ENCODE assay signal across 8 mouse cellular contexts in the genomic region with DNA sequence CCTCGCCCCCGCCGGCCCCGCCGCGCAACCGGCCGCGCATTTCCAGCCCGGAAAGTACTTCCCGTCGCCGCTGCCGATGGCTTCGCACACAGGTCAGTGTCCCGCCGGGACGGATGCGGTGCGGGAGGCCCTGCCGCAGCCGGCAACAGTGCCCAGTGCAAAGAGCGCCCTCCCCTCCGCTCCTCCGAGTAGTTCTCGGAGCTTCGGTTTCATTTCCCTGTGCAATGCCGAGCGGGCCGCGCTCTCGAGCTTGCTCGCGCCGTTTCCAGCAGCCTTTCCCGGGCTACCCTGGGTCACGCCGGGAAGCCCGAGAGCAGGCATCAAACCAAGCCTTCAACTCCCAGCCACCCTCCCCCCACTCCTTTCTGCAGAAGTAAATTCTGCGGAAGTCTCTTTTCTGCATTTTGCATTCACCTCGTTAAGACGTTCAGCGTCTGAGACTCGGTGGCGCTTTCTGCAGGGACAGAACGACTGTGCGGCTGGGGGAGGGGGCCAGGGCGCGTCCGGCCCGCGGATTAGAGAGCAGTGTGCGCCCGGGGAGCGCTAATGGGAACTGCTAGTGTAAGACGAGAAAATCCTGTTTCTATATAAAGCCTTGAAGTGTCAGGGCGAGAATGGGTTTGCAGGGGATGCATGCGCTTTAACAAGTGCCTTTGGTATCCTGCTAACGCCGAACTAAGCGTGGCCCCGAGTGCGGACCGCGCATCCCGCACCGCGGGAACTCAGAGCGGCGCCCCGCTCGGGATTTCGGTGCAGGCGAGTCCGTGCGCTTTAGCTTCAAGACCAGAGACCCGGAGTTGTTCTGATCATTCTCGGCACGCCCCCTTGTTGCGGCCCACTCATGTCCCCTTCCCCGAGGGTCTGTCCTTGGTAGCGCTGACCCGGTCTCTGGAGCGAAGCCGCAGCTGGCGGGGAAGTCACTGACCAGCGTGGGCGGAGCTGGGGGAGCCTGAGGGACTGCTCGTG. TPM values are rescaled to one million over a fixed set of nuclear protein-coding genes. Genes with fewer than 3 reads are reported as not detected.
DNase-seq lines count a peak whose midpoint lies in the region; ATAC-seq and TF ChIP-seq lines count a peak whose summit lies in the region.

No protein-coding gene starts in this region.

- H3K36me3 ChIP-seq in forebrain, embryonic 16.5 days (ENCODE audit: control insufficient read depth, insufficient read depth) = no peaks in the 10 kb centered on the region
- no peaks in the 10 kb centered on the region for H3K36me3 ChIP-seq in intestine, embryonic 14.5 days (ENCODE audit: control insufficient read depth, insufficient read depth, low read length)
- no peaks in the 10 kb centered on the region for H3K36me3 ChIP-seq in liver, embryonic 15.5 days (replicated peaks)
- H3K36me3 ChIP-seq in neural tube, embryonic 11.5 days (ENCODE audit: control insufficient read depth, insufficient read depth, low read length) = no peaks in the 10 kb centered on the region

- TF ChIP-seq POLR2A in brain, embryonic 14.5 days (IDR thresholded peaks at IDR 0.05; ENCODE audit: borderline replicate concordance, extremely low read depth, insufficient read depth, insufficient read length, poor library complexity, severe bottlenecking) = no peak

- under 1% methylated on average over 79 of the region's 89 CpGs for WGBS in forebrain, embryonic 16.5 days
- WGBS in intestine, embryonic 14.5 days = under 1% methylated on average over 89 of the region's 89 CpGs
- WGBS in liver, embryonic 15.5 days (ENCODE audit: insufficient replicate concordance) = under 1% methylated on average over 89 of the region's 89 CpGs
- under 1% methylated on average over 88 of the region's 89 CpGs for WGBS in neural tube, embryonic 11.5 days

- peak; percentile 51 to 56 for DNase-seq in left cerebral cortex, adult 2 months (ENCODE audit: extremely low spot score in 1 of 2, low spot score in 2 of 2)
- DNase-seq in left cerebral cortex, adult 8-10 months (ENCODE audit: low spot score in 2 of 2) = no peak
- peak; percentile 76 for DNase-seq in brain, embryonic 14.5 days (ENCODE audit: low read depth)
- peak; percentile 89 for DNase-seq in intestine, embryonic 14.5 days (ENCODE audit: low spot score)
- DNase-seq in neural tube, embryonic 11.5 days (ENCODE audit: low spot score) = peak; percentile 72
- no peak for DNase-seq in left cerebral cortex, postnatal 4 days

- peak overlapping the region; percentile 97 for H3K4me2 ChIP-seq in forebrain, embryonic 16.5 days (ENCODE audit: low read length)
- H3K4me2 ChIP-seq in intestine, embryonic 14.5 days (ENCODE audit: low read length) = peak overlapping the region; percentile 99
- peak overlapping the region; percentile 83 for H3K4me2 ChIP-seq in liver, embryonic 15.5 days
- peak overlapping the region; percentile 99 for H3K4me2 ChIP-seq in neural tube, embryonic 11.5 days (ENCODE audit: low read depth)

- intact Hi-C loops in left cerebral cortex, adult 2 months (cut with DNase I) = loop anchor here (5.0 kb wide), 1 partner anchor 110 kb away; the partner anchor contains the start of gene Actg1
- intact Hi-C loops in left cerebral cortex, postnatal 4 days (cut with DNase I) = loop anchor here (5.0 kb wide), 1 partner anchor 110 kb away; the partner anchor contains the start of gene Actg1

- no peaks in the 10 kb centered on the region for H3K9me3 ChIP-seq in forebrain, embryonic 16.5 days (ENCODE audit: control insufficient read depth, low read length)
- H3K9me3 ChIP-seq in intestine, embryonic 14.5 days (ENCODE audit: control insufficient read depth, low read length) = no peaks in the 10 kb centered on the region
- no peaks in the 10 kb centered on the region for H3K9me3 ChIP-seq in liver, embryonic 15.5 days (replicated peaks)
- H3K9me3 ChIP-seq in neural tube, embryonic 11.5 days (ENCODE audit: control insufficient read depth, low read length) = no peaks in the 10 kb centered on the region

- peak overlapping the region; percentile 91 for H3K9ac ChIP-seq in forebrain, embryonic 16.5 days (replicated peaks; ENCODE audit: low read depth, low read length)
- H3K9ac ChIP-seq in intestine, embryonic 14.5 days (ENCODE audit: low read length) = peak overlapping the region; percentile 97
- H3K9ac ChIP-seq in liver, embryonic 15.5 days = peak overlapping the region; percentile 55
- peak overlapping the region; percentile 100 for H3K9ac ChIP-seq in neural tube, embryonic 11.5 days (ENCODE audit: low read length)

- H3K27ac ChIP-seq in left cerebral cortex, adult 2 months = peak overlapping the region; percentile 95
- peak overlapping the region; percentile 96 for H3K27ac ChIP-seq in forebrain, embryonic 16.5 days (ENCODE audit: low read length)
- H3K27ac ChIP-seq in intestine, embryonic 14.5 days (ENCODE audit: low read depth) = peak overlapping the region; percentile 90
- H3K27ac ChIP-seq in liver, embryonic 15.5 days (replicated peaks) = peak overlapping the region; percentile 66
- peak overlapping the region; percentile 98 for H3K27ac ChIP-seq in neural tube, embryonic 11.5 days (ENCODE audit: low read depth, low read length)

- no peak for ATAC-seq in forebrain, embryonic 16.5 days
- ATAC-seq in intestine, embryonic 14.5 days (replicated peaks; ENCODE audit: low FRiP score, low TSS enrichment, low read depth) = no peak
- ATAC-seq in liver, embryonic 15.5 days (ENCODE audit: insufficient read depth) = no peak
- no peak for ATAC-seq in neural tube, embryonic 11.5 days (ENCODE audit: insufficient read depth, low FRiP score, low TSS enrichment)

- no peak for TF ChIP-seq CTCF in left cerebral cortex, adult 2 months (IDR thresholded peaks at IDR 0.05)
- no peak for TF ChIP-seq CTCF in brain, embryonic 14.5 days (IDR thresholded peaks at IDR 0.05; ENCODE audit: borderline replicate concordance, extremely low read depth, insufficient read depth, insufficient read length)

- peak overlapping the region; percentile 89 for H3K4me3 ChIP-seq in left cerebral cortex, adult 2 months
- peak overlapping the region; percentile 68 for H3K4me3 ChIP-seq in forebrain, embryonic 16.5 days (replicated peaks; ENCODE audit: low read length)
- H3K4me3 ChIP-seq in intestine, embryonic 14.5 days (ENCODE audit: low read depth, low read length) = peak overlapping the region; percentile 58
- H3K4me3 ChIP-seq in liver, embryonic 15.5 days (replicated peaks) = peak overlapping the region; percentile 60
- H3K4me3 ChIP-seq in neural tube, embryonic 11.5 days (ENCODE audit: low read depth, low read length) = peak overlapping the region; percentile 97

- H3K27me3 ChIP-seq in forebrain, embryonic 16.5 days (replicated peaks; ENCODE audit: control insufficient read depth, insufficient read depth, low read length) = no peaks in the 10 kb centered on the region
- no peaks in the 10 kb centered on the region for H3K27me3 ChIP-seq in intestine, embryonic 14.5 days (replicated peaks; ENCODE audit: control insufficient read depth, insufficient read depth, low read length)
- peaks cover 95% of the 10 kb centered on the region for H3K27me3 ChIP-seq in liver, embryonic 15.5 days
- H3K27me3 ChIP-seq in neural tube, embryonic 11.5 days (ENCODE audit: control insufficient read depth, insufficient read depth, low read length) = no peaks in the 10 kb centered on the region

- peaks cover 46% of the 10 kb centered on the region for H3K4me1 ChIP-seq in forebrain, embryonic 16.5 days (replicated peaks; ENCODE audit: control insufficient read depth, insufficient read depth, low read length)
- peaks cover 48% of the 10 kb centered on the region for H3K4me1 ChIP-seq in intestine, embryonic 14.5 days (replicated peaks; ENCODE audit: control insufficient read depth, insufficient read depth, low read length)
- peaks cover 76% of the 10 kb centered on the region for H3K4me1 ChIP-seq in liver, embryonic 15.5 days (replicated peaks)
- peaks cover 43% of the 10 kb centered on the region for H3K4me1 ChIP-seq in neural tube, embryonic 11.5 days (ENCODE audit: control insufficient read depth, insufficient read depth, low read length)

RNA-seq across cellular contexts. Expression of gene Bahcc1, which starts 4.7 kb away (rescaled TPM):
- total RNA-seq in left cerebral cortex, adult 2 months (2021) = 10 to 100 TPM; 20.6 to 21.3 TPM
- 10 to 100 TPM; 20.8 to 23.0 (median 21.6) TPM for total RNA-seq in left cerebral cortex, adult 8-10 months (2022)
- 29.0 and 47.0 TPM in 2 replicates for polyA plus RNA-seq in brain, embryonic 14.5 days (2012; rRNA removed)
- 14.5 and 14.8 TPM in 2 replicates for polyA plus RNA-seq in forebrain, embryonic 16.5 days (2015; fragmentation: Nextera tagmentation; extraction: Ambion mirVana)
- polyA plus RNA-seq in intestine, embryonic 14.5 days (2014; fragmentation: Nextera tagmentation; extraction: Ambion mirVana) = 12.1 and 12.7 TPM in 2 replicates
- polyA plus RNA-seq in liver, embryonic 15.5 days (2015; fragmentation: Nextera tagmentation; extraction: Ambion mirVana) = 0.91 and 1.0 TPM in 2 replicates
- 19.7 and 22.7 TPM in 2 replicates for polyA plus RNA-seq in neural tube, embryonic 11.5 days (2014; fragmentation: Nextera tagmentation; extraction: Ambion mirVana)
- 10 to 100 TPM; 36.5 to 39.5 TPM for total RNA-seq in left cerebral cortex, postnatal 4 days (2021)

Comparison
In these comparisons a context has a peak if more than half of its experiments do, and no peak if none do; other contexts are left out.
1. DNase-seq: peak in left cerebral cortex, adult 2 months (2 of 2), brain, embryonic 14.5 days (single experiment), intestine, embryonic 14.5 days (single experiment) and neural tube, embryonic 11.5 days (single experiment); none in left cerebral cortex, adult 8-10 months (0 of 2) and left cerebral cortex, postnatal 4 days (single experiment).
2. Peak in every context shown above with its lines, with median percentiles within 50 percentile points of each other: H3K27ac ChIP-seq, H3K4me3 ChIP-seq, H3K4me2 ChIP-seq and H3K9ac ChIP-seq.